Mouse (Mus musculus) CH12.LX (cell line): ENCODE data around the gene Nos1. TPM values are rescaled to one million over a fixed set of nuclear protein-coding genes. Genes with fewer than 3 reads are reported as not detected.

Experiments used
- DNase-seq: peaks from one replicate; pipeline ENCODE4 v3.0.0-alpha.2; 2013; ENCODE audit errors: extremely low read depth
- H3K27ac ChIP-seq: 2 replicates; pipeline ENCODE4 v1.5.1; 2012; ENCODE audit warnings: low read depth, mild to moderate bottlenecking, control low read depth, moderate library complexity; ENCODE audit not compliant: insufficient read depth
- H3K27me3 ChIP-seq: replicated peaks from 2 replicates; pipeline ENCODE3; 2012; ENCODE audit warnings: inconsistent platforms
- H3K36me3 ChIP-seq, 2 experiments: replicated peaks in 1 of 2; 2 replicates each; pipeline versions ENCODE3 to v1.6.1; 2012; ENCODE audit warnings: inconsistent platforms in 1 of 2, low read length in 1 of 2, mild to moderate bottlenecking in 1 of 2, mixed read lengths in 1 of 2, moderate library complexity in 1 of 2; ENCODE audit not compliant: control insufficient read depth in 1 of 2, insufficient read depth in 1 of 2
- H3K4me1 ChIP-seq, 2 experiments: 2 replicates each; pipeline ENCODE4 v1.6.1; 2012; ENCODE audit warnings: inconsistent platforms in 1 of 2, moderate library complexity in 1 of 2; ENCODE audit not compliant: insufficient read depth in 2 of 2, control insufficient read depth in 1 of 2
- H3K4me2 ChIP-seq: 2 replicates; pipeline ENCODE4 v1.6.1; 2012; ENCODE audit warnings: low read depth, mild to moderate bottlenecking, control low read depth; ENCODE audit not compliant: poor library complexity, insufficient read depth, severe bottlenecking
- H3K4me3 ChIP-seq, 3 experiments: fragments of 150-350 bp in 1 of 3; sonication (generic) in 1 of 3; replicated peaks in 1 of 3; 2 replicates each; pipeline versions ENCODE3 to v1.5.1; 2011 to 2012; ENCODE audit warnings: low read depth in 2 of 3, low read length in 2 of 3, mild to moderate bottlenecking in 2 of 3, moderate library complexity in 2 of 3, control low read depth in 1 of 3, improper control_type of control experiment in 1 of 3, inconsistent platforms in 1 of 3, mixed read lengths in 1 of 3; ENCODE audit not compliant: poor library complexity in 1 of 3
- H3K79me2 ChIP-seq: replicated peaks from 2 replicates; pipeline ENCODE4 v1.6.1; 2012; ENCODE audit warnings: mild to moderate bottlenecking, moderate library complexity; ENCODE audit not compliant: control insufficient read depth, poor library complexity, insufficient read depth, severe bottlenecking; ENCODE audit errors: extremely low read depth
- H3K9ac ChIP-seq: 2 replicates; pipeline ENCODE4 v1.6.1; 2012; ENCODE audit warnings: low read depth, mild to moderate bottlenecking, control low read depth, moderate library complexity; ENCODE audit not compliant: insufficient read depth
- H3K9me3 ChIP-seq: replicated peaks from 2 replicates; pipeline ENCODE3; 2012; ENCODE audit warnings: low read length, inconsistent platforms, mixed read lengths
- BHLHE40 ChIP-seq: IDR thresholded peaks from 2 replicates; pipeline ENCODE4 v1.6.1; 2011; ENCODE audit warnings: mild to moderate bottlenecking, low read depth, low read length, improper control_type of control experiment
- CHD1 ChIP-seq: IDR thresholded peaks from 2 replicates; pipeline ENCODE4 v1.6.1; 2012; ENCODE audit warnings: low read depth, low read length, improper control_type of control experiment, inconsistent platforms
- CTCF ChIP-seq, 2 experiments: IDR thresholded peaks in 1 of 2; conservative IDR thresholded peaks in 1 of 2; 2 replicates each; pipeline ENCODE4 v1.5.1; 2011 to 2012; ENCODE audit warnings: low read depth in 2 of 2, low read length in 2 of 2, improper control_type of control experiment in 1 of 2, inconsistent platforms in 1 of 2, mild to moderate bottlenecking in 1 of 2, moderate library complexity in 1 of 2
- E2F4 ChIP-seq: IDR thresholded peaks from 2 replicates; pipeline ENCODE4 v1.6.1; 2011; ENCODE audit warnings: low read depth, low read length, improper control_type of control experiment; ENCODE audit not compliant: insufficient replicate concordance
- EP300 ChIP-seq: IDR thresholded peaks from 2 replicates; pipeline ENCODE4 v1.6.1; 2011; ENCODE audit warnings: low read length, improper control_type of control experiment
- ETS1 ChIP-seq: conservative IDR thresholded peaks from 2 replicates; pipeline ENCODE4 v1.6.1; 2012; ENCODE audit warnings: low read depth, mild to moderate bottlenecking, inconsistent platforms, low read length, improper control_type of control experiment, moderate library complexity
- HCFC1 ChIP-seq: IDR thresholded peaks from 2 replicates; pipeline ENCODE4 v1.6.1; 2012; ENCODE audit warnings: low read depth, mild to moderate bottlenecking, inconsistent platforms, low read length, improper control_type of control experiment
- JUN ChIP-seq: IDR thresholded peaks from 2 replicates; pipeline ENCODE4 v1.6.1; 2011; ENCODE audit warnings: low read depth, mild to moderate bottlenecking, low read length, improper control_type of control experiment, moderate library complexity; ENCODE audit not compliant: insufficient read depth
- JUND ChIP-seq: conservative IDR thresholded peaks from 2 replicates; pipeline ENCODE4 v1.6.1; 2011; ENCODE audit warnings: low read depth, low read length, improper control_type of control experiment
- MXI1 ChIP-seq: IDR thresholded peaks from 2 replicates; pipeline ENCODE4 v1.6.1; 2011; ENCODE audit warnings: mild to moderate bottlenecking, low read depth, low read length, improper control_type of control experiment
- NRF1 ChIP-seq: IDR thresholded peaks from 2 replicates; pipeline ENCODE4 v1.6.1; 2014; ENCODE audit warnings: low read depth, mild to moderate bottlenecking, inconsistent platforms, low read length, improper control_type of control experiment, moderate library complexity
- PAX5 ChIP-seq: IDR thresholded peaks from 2 replicates; pipeline ENCODE4 v1.6.1; 2012; ENCODE audit warnings: low read length, inconsistent platforms, mixed read lengths
- POLR2A ChIP-seq: IDR thresholded peaks from 2 replicates; pipeline ENCODE4 v1.6.1; 2011; ENCODE audit warnings: low read depth, mild to moderate bottlenecking, improper control_type of control experiment, low read length
- RAD21 ChIP-seq: IDR thresholded peaks from 2 replicates; pipeline ENCODE4 v1.6.1; 2011; ENCODE audit warnings: low read depth, mild to moderate bottlenecking, low read length, improper control_type of control experiment, moderate library complexity
- RCOR1 ChIP-seq: conservative IDR thresholded peaks from 2 replicates; pipeline ENCODE4 v1.6.1; 2012; ENCODE audit warnings: low read depth, mild to moderate bottlenecking, inconsistent platforms, low read length, improper control_type of control experiment
- TBP ChIP-seq: conservative IDR thresholded peaks from 2 replicates; pipeline ENCODE4 v1.6.1; 2011; ENCODE audit warnings: low read depth, low read length, improper control_type of control experiment
- TCF12 ChIP-seq: IDR thresholded peaks from 2 replicates; pipeline ENCODE4 v1.6.1; 2014; ENCODE audit warnings: low read depth, mild to moderate bottlenecking, inconsistent platforms, low read length, improper control_type of control experiment
- UBTF ChIP-seq: IDR thresholded peaks from 2 replicates; pipeline ENCODE4 v1.6.1; 2012; ENCODE audit warnings: low read depth, mild to moderate bottlenecking, inconsistent platforms, low read length, improper control_type of control experiment, moderate library complexity
- USF2 ChIP-seq: conservative IDR thresholded peaks from 2 replicates; pipeline ENCODE4 v1.6.1; 2011; ENCODE audit warnings: low read depth, low read length, improper control_type of control experiment
- ZC3H11A ChIP-seq: IDR thresholded peaks from 2 replicates; pipeline ENCODE4 v1.6.1; 2012; ENCODE audit warnings: low read depth, mild to moderate bottlenecking, inconsistent platforms, low read length, improper control_type of control experiment
- ZMIZ1 ChIP-seq: IDR thresholded peaks from 2 replicates; pipeline ENCODE4 v1.6.1; 2012; ENCODE audit warnings: low read depth, mild to moderate bottlenecking, inconsistent platforms, low read length, improper control_type of control experiment
- ZNF384 ChIP-seq: IDR thresholded peaks from 2 replicates; pipeline ENCODE4 v1.6.1; 2012; ENCODE audit warnings: low read depth, low read length, improper control_type of control experiment, inconsistent platforms
- dilution Hi-C: fragments of 300-500 bp; cut with MboI; formaldehyde crosslinking; loops from 2 replicates; pipeline ENCODE4 v1.14.3; 2020; ENCODE audit warnings: low sequenced_read_pairs; ENCODE audit not compliant: extremely low pct_unique_long_range_greater_than_20kb, extremely low pct_ligation_motif_present
- in situ Hi-C: fragments of 300-500 bp; cut with MboI; formaldehyde crosslinking; loops from 3 replicates; pipeline ENCODE4 v1.14.3; 2019; ENCODE audit warnings: low sequenced_read_pairs, low pct_ligation_motif_present, low pct_unique_long_range_greater_than_20kb, mixed read lengths
- polyA plus RNA-seq: library from polyadenylated mRNA; unstranded; fragments of >175 nt; gene quantifications from 2 replicates; pipeline ENCODE4 v1.2.1, GENCODE M21; 2012; ENCODE audit warnings: low read depth; ENCODE audit not compliant: insufficient read length
- total RNA-seq, 2 experiments: library from RNA; depleted of rRNA; stranded (reverse); fragments of 300-350 nt in 1 of 2; fragments of >200 nt in 1 of 2; gene quantifications; 2 replicates each; pipeline ENCODE4 v1.2.3; 2012 to 2014

Nos1 gene
- total and polyA plus RNA-seq, 3 experiments = 2.4 to 17.0 (median 5.6) TPM

- dilution Hi-C loops = no loop called here
- peaks cover 2% of the 10 kb centered on the region for H3K9me3 ChIP-seq
- H3K36me3 ChIP-seq = no peaks in the 10 kb centered on the region
- no peak overlapping the region for H3K9ac ChIP-seq
- H3K27ac ChIP-seq = no peak overlapping the region
- peaks cover 4% of the 10 kb centered on the region for H3K27me3 ChIP-seq
- H3K4me1 ChIP-seq = 0 out of 4 replicates have a peak, but pooled peaks cover 0 to 3% of the 10 kb centered on the region in 2 experiments
- H3K4me3 ChIP-seq = no peak overlapping the region
- H3K4me2 ChIP-seq = no peak overlapping the region
- TF ChIP-seq JUN (no peak), USF2 (no peak), HCFC1 (no peak), ZNF384 (no peak), NRF1 (no peak), E2F4 (no peak), JUND (no peak), TBP (no peak), BHLHE40 (no peak), ETS1 (no peak), EP300 (no peak), CTCF (conservative IDR thresholded peaks at IDR 0.05 in 1 of 2, IDR thresholded peaks at IDR 0.05 in 1 of 2; ENCODE audit: low read depth in 2 of 2, low read length in 2 of 2) (no peak), PAX5 (no peak), POLR2A (no peak), CHD1 (no peak), TCF12 (no peak), UBTF (no peak), RAD21 (no peak), ZC3H11A (no peak)
- no peaks in the 10 kb centered on the region for H3K79me2 ChIP-seq
- in situ Hi-C loops = no loop called here
- no peak for DNase-seq
These were observed 9.2 kb downstream of the Nos1 start for GRCm38 (mm10) chr5:117790071-117790470.

- Histone ChIP-seq H3K4me2 (no peak overlapping the region), H3K9ac (no peak overlapping the region), H3K36me3 (no peaks in the 10 kb centered on the region), H3K27ac (no peak overlapping the region), H3K79me2 (no peaks in the 10 kb centered on the region), H3K27me3 (peaks cover 4% of the 10 kb centered on the region)
- in situ Hi-C loops = no loop called here
- no peak for DNase-seq
- no peak for TF ChIP-seq USF2
- TF ChIP-seq RCOR1 = no peak
- no peak for TF ChIP-seq ZMIZ1
- no peak for TF ChIP-seq ZNF384
- TF ChIP-seq MXI1 = no peak
- no peak for TF ChIP-seq ETS1
- TF ChIP-seq, all 38 proteins: peak for 0
- H3K9me3 ChIP-seq = no peaks in the 10 kb centered on the region
- H3K4me1 ChIP-seq = 0 out of 4 replicates have a peak, but pooled peaks cover 0 to 3% of the 10 kb centered on the region in 2 experiments
- H3K4me3 ChIP-seq = no peak overlapping the region
- dilution Hi-C loops = no loop called here
These were observed 11.0 kb downstream of the Nos1 start for GRCm38 (mm10) chr5:117791875-117792274.
